Mouse (Mus musculus): Measurements from ENCODE around the gene Creb5.

- TF ChIP-seq CTCF (IDR thresholded peaks at IDR 0.05; ENCODE audit: borderline replicate concordance, insufficient read depth, low read length) = no peak
- TF ChIP-seq POLR2A (IDR thresholded peaks at IDR 0.05; ENCODE audit: low read depth, low read length) = no peak
These were observed 316.0 kb downstream of the Creb5 start for GRCm38 (mm10) chr6:53603041-53603440.
